Mouse (Mus musculus): Measurements from ENCODE around the gene Col15a1. TPM values are rescaled to one million over a fixed set of nuclear protein-coding genes. Genes with fewer than 3 reads are reported as not detected.
A peak's percentile ranks its signal among the peaks of the same experiment; 100 is the strongest.

Gene Col15a1
- polyA plus RNA-seq, 1 experiment from 2014 or later: 3.1 TPM

DNA sequence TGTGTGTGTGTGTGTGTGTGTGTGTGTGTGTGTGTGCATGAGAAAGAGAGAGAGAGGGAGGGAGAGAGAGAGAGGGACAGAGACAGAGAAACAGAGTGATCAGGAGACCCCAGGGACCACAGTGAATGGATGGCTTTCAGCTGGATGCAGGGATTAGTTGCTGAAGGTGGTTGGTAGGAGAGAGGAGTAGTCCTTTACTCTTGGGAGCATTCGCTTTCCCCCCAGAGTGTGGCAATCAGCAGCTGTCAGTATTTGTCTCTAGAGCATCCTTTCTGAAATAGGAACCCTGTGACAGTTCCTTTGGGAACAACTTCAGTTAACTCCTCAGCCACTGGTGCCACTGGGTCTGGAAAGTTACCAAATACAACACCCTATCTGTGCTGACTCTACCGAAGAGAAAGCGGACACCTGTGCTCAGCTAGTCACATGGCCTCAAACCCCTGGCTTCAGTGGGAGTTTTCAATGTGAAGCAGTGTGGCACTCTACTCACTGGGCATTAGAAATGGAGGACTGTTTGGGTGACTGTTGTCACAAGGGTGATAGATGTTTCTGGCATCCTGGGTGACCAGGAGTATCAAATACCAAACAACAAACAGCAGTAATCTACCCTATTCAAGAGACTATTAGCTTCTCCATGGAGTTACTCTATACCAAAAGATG is 129.1 kb downstream of the Col15a1 start:
- Histone ChIP-seq H3K27ac (replicated peaks) (no peak overlapping the region), H3K9ac (replicated peaks) (no peak overlapping the region), H3K4me1 (peaks cover 10% of the 10 kb centered on the region), H3K9me3 (no peaks in the 10 kb centered on the region), H3K36me3 (no peaks in the 10 kb centered on the region), H3K27me3 (no peaks in the 10 kb centered on the region), H3K4me3 (no peak overlapping the region), H3K4me2 (replicated peaks) (no peak overlapping the region)
- WGBS: 81% methylated on average over 3 of the region's 3 CpGs
- ATAC-seq (replicated peaks): no peak

DNA sequence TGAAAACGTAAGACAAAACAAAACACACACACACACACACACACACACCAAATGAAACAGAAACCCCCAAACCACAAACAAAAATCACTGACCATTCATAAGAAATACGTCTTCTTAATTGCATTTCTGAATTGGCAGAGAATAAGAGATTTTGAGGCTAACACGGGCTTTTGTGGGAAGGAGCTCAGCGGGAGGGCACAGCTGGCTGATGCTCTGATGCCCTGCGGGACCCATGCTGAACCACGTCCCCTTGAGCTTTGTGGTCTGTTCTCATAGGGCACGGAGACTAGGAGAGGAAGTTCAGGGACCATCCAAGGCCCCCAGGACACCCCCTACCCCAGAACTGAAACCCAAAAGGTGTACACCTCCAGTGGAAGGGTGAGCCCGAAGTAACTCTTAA is 134.7 kb downstream of the Col15a1 start:
- H3K9ac ChIP-seq (replicated peaks): no peak overlapping the region
- H3K27ac ChIP-seq (replicated peaks): no peak overlapping the region
- no peaks in the 10 kb centered on the region for H3K9me3 ChIP-seq
- H3K36me3 ChIP-seq: no peaks in the 10 kb centered on the region
- ATAC-seq (replicated peaks): no peak
- no peaks in the 10 kb centered on the region for H3K27me3 ChIP-seq
- 21% methylated on average over 8 of the region's 8 CpGs for WGBS
- H3K4me1 ChIP-seq: peaks cover 14% of the 10 kb centered on the region
- H3K4me2 ChIP-seq (replicated peaks): no peak overlapping the region
- no peak overlapping the region for H3K4me3 ChIP-seq

DNA sequence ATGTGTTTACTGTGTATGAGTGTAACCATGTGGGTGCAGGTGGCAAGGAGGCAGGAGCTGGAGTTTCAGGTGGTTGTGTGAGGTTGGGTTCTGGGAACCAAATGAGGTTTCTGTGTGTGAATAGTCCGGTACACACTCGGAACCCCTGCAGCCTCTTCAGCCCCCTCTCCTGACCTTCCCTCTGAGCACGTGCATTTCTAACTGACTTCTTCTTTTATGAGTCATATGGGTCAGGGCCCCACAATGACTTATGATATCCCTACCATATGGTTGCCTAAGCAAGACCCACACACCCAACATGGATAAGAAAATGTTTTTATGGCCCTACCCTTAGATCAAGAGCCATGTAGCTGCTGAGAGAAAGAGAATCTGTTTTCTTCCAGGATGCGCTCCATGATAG is 139.1 kb downstream of the Col15a1 start:
- Histone ChIP-seq H3K27me3 (no peaks in the 10 kb centered on the region), H3K4me1 (peaks cover 8% of the 10 kb centered on the region), H3K9me3 (no peaks in the 10 kb centered on the region), H3K4me2 (replicated peaks) (no peak overlapping the region), H3K36me3 (no peaks in the 10 kb centered on the region), H3K27ac (replicated peaks) (no peak overlapping the region), H3K9ac (replicated peaks) (no peak overlapping the region), H3K4me3 (no peak overlapping the region)
- 77% methylated on average over 4 of the region's 4 CpGs for WGBS
- ATAC-seq (replicated peaks): no peak

DNA sequence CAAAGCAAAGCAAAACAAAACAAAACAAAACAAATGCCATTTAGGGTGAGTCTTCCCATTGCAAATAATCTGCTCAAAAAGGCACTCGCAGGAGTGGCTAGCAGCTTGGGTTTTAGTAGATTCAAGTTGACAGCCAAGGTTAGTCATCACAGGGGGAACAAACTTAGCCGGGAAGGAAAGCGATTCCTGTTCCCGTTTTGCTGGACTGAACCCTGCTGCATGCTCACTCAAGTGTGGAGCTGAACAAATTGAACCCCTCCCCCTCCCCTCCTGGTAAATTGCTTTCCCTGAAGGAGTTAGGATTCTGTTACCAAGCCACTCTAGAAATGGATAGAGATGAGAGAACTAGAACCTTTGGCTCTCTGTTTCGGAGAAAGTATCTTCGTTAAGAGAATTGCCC is 141.8 kb downstream of the Col15a1 start:
- no peak overlapping the region for H3K4me2 ChIP-seq (replicated peaks)
- no peaks in the 10 kb centered on the region for H3K27me3 ChIP-seq
- no peak overlapping the region for H3K4me3 ChIP-seq
- ATAC-seq (replicated peaks): no peak
- WGBS: 33% methylated on average over 6 of the region's 6 CpGs
- no peak overlapping the region for H3K9ac ChIP-seq (replicated peaks)
- H3K27ac ChIP-seq (replicated peaks): no peak overlapping the region
- no peaks in the 10 kb centered on the region for H3K9me3 ChIP-seq
- peaks cover 17% of the 10 kb centered on the region for H3K4me1 ChIP-seq
- H3K36me3 ChIP-seq: no peaks in the 10 kb centered on the region

DNA sequence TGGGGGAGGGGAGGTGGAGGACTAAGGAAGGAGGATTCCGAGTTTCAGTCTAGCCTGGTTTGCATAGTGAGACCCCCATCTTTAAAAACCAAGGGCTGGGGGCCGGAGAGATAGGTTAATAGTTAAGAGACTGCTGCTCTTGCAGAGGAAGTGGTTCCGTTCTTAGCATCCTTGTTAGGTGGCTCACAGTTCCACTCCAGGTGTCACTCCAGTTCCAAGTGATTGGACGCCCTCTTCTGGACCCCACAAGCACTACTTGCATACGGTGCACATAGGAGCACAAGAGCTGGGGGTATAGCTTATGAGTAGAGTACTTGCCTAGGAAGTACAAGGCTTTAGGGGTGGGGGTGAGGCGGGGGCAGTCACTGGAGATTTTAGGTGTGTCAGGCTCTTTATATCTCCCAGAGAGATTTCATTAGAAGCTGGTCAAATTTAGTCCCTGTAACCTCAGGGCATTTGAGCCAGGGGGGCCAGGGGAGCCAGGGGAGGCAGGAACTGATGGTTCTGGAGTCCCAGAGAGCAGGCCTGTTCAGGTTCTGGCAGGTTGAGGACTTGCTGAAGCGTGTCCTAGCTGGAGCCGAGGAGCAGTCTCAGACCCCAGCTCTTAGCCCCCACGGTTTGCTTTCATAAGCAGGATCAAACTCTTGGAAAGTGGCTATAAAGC is 143.6 kb downstream of the Col15a1 start:
- H3K27ac ChIP-seq (replicated peaks): no peak overlapping the region
- WGBS: 20% methylated on average over 9 of the region's 9 CpGs
- no peak overlapping the region for H3K9ac ChIP-seq (replicated peaks)

DNA sequence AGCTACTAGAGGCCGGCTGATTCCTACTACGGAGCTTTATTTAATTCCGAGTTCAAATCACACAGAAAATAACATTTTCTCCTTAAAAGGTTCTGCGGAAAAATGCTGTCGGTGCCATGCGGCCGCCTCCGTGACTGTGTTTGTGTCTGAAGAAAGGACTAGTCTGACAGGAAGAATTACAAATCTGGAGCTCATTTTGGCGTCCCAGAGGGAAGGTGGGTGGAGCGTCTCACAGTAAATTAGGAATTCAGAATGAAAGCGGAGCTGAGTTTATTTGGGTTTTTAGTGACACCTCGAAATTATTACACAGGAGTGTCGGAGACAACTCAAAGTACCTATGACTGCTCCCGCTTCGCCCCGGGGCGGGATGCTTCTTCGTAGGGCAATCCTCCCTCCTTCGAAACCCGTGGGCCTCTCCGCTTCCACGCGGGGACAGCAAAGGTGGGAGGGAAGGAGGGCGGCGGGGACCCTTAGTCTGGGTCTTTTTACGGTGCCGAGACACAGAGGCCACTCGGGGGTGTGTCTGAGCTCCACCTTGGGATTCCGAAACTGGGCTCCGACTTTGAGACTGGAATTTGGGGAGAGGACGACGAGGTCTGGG is 144.2 kb downstream of the Col15a1 start:
- Histone ChIP-seq H3K4me1 (peaks cover 29% of the 10 kb centered on the region), H3K9me3 (no peaks in the 10 kb centered on the region), H3K4me2 (replicated peaks) (peak overlapping the region; percentile 95), H3K36me3 (no peaks in the 10 kb centered on the region), H3K27me3 (no peaks in the 10 kb centered on the region), H3K4me3 (peak overlapping the region; percentile 68), H3K9ac (replicated peaks) (peak overlapping the region; percentile 79), H3K27ac (replicated peaks) (peak overlapping the region; percentile 58)
- WGBS: under 1% methylated on average over 32 of the region's 32 CpGs
- no peak; the same call in 1 of the 2 replicates for ATAC-seq (replicated peaks)

More for the DNA sequence above, 143.6 kb downstream of the Col15a1 start:
- H3K27me3 ChIP-seq: no peaks in the 10 kb centered on the region
- H3K4me2 ChIP-seq (replicated peaks): peak overlapping the region; percentile 95
- H3K4me1 ChIP-seq: peaks cover 27% of the 10 kb centered on the region
- ATAC-seq (replicated peaks): no peak
- no peaks in the 10 kb centered on the region for H3K9me3 ChIP-seq
- peak overlapping the region; percentile 68 for H3K4me3 ChIP-seq
- no peaks in the 10 kb centered on the region for H3K36me3 ChIP-seq

DNA sequence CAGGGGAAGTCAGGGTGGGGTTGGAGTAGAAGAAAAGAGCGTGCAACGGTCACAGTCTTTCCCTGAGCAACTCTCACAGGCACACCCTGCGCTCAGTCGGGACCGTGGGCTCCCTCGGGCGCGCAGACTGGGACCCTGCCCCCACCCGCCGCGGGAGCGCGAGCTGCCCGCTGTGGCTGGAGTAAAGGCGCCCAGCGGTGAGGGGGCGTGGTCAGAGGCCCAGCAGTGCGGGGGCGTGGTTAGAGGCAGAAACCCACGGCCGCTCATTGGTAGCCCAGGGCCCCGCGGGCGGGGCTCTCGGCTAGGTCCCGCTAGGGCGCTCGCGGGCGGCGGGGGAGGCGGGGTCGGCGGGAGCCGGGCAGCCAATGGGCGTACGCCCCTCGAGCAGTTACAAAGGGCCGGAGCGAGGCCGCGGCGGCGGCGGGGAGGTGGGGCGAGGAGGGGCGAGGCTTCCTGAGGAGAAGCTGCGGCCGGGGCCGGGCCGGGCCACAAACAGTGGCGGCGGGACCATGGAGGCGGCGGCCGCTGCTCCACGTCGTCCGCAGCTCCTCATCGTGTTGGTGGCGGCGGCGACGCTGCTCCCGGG is 144.9 kb downstream of the Col15a1 start, which contains the start of gene Tgfbr1:
TSS of gene Tgfbr1 (plus strand) at position 420 of the 586 bp plus-strand sequence.
- peak within 1 kb of the TSS; percentile 79 for H3K9ac ChIP-seq (replicated peaks)
- no peaks in the 10 kb centered on the region for H3K36me3 ChIP-seq
- peak; percentile 99 for ATAC-seq (replicated peaks)
- under 1% methylated on average over 62 of the region's 65 CpGs for WGBS
- H3K4me1 ChIP-seq: peaks cover 30% of the 10 kb centered on the region
- peak within 1 kb of the TSS; percentile 68 for H3K4me3 ChIP-seq
- peak within 1 kb of the TSS; percentile 89 for H3K27ac ChIP-seq (replicated peaks)
- H3K4me2 ChIP-seq (replicated peaks): peak within 1 kb of the TSS; percentile 95
- no peaks in the 10 kb centered on the region for H3K9me3 ChIP-seq
- no peaks in the 10 kb centered on the region for H3K27me3 ChIP-seq

DNA sequence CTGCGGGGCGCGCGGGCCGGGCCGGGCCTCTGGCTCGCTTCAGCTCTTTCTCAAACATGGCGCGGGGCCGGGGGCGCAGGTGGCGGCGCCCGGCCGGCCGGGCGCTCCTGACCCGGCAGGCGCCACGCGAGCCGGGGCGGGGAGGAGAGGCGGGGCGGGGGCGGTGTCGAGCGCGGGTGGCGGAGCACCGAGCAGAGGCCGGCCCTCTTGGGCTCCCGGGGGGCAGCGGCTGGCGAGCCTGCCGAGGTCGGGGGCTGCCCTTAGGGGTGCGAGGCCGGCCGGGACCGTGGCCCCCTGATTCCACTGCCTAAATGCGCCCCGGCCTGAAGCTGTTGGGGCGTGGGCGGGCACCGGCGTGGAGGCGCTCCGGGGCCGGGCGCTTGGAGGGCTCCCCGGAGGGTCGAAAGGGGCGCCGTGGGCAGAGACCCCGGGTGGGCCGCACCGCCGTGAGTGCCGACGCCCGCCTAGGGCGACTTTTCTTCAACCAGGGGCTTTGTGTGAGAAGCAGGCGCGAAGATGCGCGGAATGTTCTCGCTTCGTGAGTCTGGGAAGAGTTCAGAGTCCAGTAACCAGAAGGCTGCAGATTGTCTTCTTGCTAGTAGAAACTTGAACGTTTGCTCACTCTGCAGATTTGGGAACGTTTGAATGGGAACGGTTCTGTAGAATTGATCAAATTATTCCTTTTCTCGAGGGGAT is 145.6 kb downstream of the Col15a1 start:
- peaks cover 35% of the 10 kb centered on the region for H3K4me1 ChIP-seq
- H3K4me2 ChIP-seq (replicated peaks): peak overlapping the region; percentile 95
- 1% methylated on average over 65 of the region's 73 CpGs for WGBS
- H3K27me3 ChIP-seq: no peaks in the 10 kb centered on the region
- H3K4me3 ChIP-seq: peak overlapping the region; percentile 68
- H3K27ac ChIP-seq (replicated peaks): peak overlapping the region; percentile 89
- peak overlapping the region; percentile 79 for H3K9ac ChIP-seq (replicated peaks)
- H3K9me3 ChIP-seq: no peaks in the 10 kb centered on the region
- ATAC-seq (replicated peaks): peak; percentile 67
- no peaks in the 10 kb centered on the region for H3K36me3 ChIP-seq

DNA sequence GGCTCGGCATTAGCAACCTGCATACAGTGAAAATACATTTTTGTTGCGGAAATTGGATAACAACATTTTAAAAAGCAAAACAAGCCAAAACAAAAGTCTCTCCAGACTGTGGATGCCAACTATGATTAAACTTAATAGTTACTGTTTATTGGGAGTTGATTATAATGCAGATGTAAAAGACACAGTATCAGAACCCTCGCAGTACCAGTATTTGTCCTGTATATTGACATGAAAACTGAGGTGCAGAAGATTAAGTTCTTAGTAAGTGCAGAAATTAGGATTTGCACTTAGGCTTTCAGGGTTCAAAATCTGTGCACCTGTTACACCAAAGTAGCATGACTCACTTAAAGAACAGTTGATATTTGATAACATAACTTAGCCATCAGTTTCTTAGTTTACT is 146.3 kb downstream of the Col15a1 start:
- WGBS: 22% methylated on average over 3 of the region's 3 CpGs
- peaks cover 35% of the 10 kb centered on the region for H3K4me1 ChIP-seq
- H3K9ac ChIP-seq (replicated peaks): peak overlapping the region; percentile 79
- ATAC-seq (replicated peaks): no peak
- no peak overlapping the region for H3K27ac ChIP-seq (replicated peaks)
- H3K27me3 ChIP-seq: no peaks in the 10 kb centered on the region
- peak overlapping the region; percentile 68 for H3K4me3 ChIP-seq
- H3K36me3 ChIP-seq: no peaks in the 10 kb centered on the region
- no peaks in the 10 kb centered on the region for H3K9me3 ChIP-seq
- peak overlapping the region; percentile 95 for H3K4me2 ChIP-seq (replicated peaks)

DNA sequence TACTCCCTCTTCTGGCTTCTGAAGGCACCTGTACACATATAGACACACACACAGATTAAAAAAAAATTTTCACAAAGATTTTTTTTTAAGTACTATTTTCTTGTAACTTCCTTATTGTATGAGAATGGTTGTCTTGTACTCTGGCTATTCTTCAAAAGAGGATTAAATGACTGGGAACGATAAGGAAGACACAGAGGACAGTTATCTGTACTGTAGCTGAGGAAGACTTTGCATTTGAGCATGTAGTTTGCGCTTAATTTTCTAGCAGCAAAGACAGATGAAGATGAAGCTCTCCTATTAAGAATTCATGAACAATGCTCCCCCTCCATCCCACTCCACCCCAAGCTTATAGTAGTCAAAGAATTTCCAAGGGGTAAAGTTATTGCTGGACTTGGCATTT is 154.7 kb downstream of the Col15a1 start:
- H3K27ac ChIP-seq (replicated peaks): no peak overlapping the region
- no peaks in the 10 kb centered on the region for H3K36me3 ChIP-seq
- no peak for ATAC-seq (replicated peaks)
- no peak overlapping the region for H3K4me3 ChIP-seq
- no peak overlapping the region for H3K4me2 ChIP-seq (replicated peaks)
- H3K4me1 ChIP-seq: peaks cover 18% of the 10 kb centered on the region
- no peaks in the 10 kb centered on the region for H3K9me3 ChIP-seq
- H3K9ac ChIP-seq (replicated peaks): no peak overlapping the region
- no peaks in the 10 kb centered on the region for H3K27me3 ChIP-seq
- WGBS: 100% methylated on average over 2 of the region's 2 CpGs

All from forebrain, embryonic 15.5 days (tissue).